1 mouse cellular context compared by ENCODE assay signal in genomic region chr5:65089707-65090106, GRCm38 (mm10).
TF ChIP-seq lines count a peak whose summit lies in the region.

No protein-coding gene starts in this region.

TF ChIP-seq in CH12.LX, 34 proteins besides CTCF, POLR2A, EP300 and RAD21 (continued from another document):
- TF ChIP-seq E2F4 (IDR thresholded peaks at IDR 0.05; ENCODE audit: insufficient replicate concordance, low read depth, low read length) (no peak), MYC (IDR thresholded peaks at IDR 0.05; ENCODE audit: low read depth, low read length) (no peak), USF2 (conservative IDR thresholded peaks at IDR 0.05; ENCODE audit: low read depth, low read length) (no peak), UBTF (IDR thresholded peaks at IDR 0.05; ENCODE audit: low read depth, low read length) (no peak), ZMIZ1 (IDR thresholded peaks at IDR 0.05; ENCODE audit: low read depth, low read length) (no peak), KAT2A (IDR thresholded peaks at IDR 0.05; ENCODE audit: insufficient replicate concordance, low read length) (no peak), JUND (conservative IDR thresholded peaks at IDR 0.05; ENCODE audit: low read depth, low read length) (no peak)
